Mouse (Mus musculus): ENCODE measurements around the gene C1qbp. TPM values are rescaled to one million over a fixed set of nuclear protein-coding genes. Genes with fewer than 3 reads are reported as not detected.

The C1qbp gene
- polyA plus RNA-seq, 1 experiment from 2014 or later, result 197 TPM

DNA sequence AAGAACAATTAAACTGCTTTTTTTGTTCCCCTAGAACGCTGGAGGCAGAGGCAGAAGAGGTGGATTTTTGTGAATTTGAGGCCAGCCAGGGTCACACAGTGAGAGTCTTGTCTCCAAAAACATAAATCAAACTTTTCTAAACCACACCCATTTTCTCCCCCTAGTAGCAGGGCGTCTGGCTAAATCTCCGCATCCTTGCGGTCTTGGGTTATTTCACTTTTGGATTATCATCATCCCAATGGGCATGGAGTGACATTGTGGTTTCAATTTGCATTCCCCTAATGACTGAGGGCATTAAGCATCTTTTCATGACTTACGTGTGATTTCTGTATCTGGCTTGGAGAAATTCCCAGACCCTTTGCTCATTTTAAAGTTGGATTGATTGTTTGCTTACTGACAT is 51.4 kb downstream of the C1qbp start:
- no peak for ATAC-seq (ENCODE audit: insufficient number of reproducible peaks, low FRiP score, low TSS enrichment, low read depth)
- peaks cover 49% of the 10 kb centered on the region for H3K36me3 ChIP-seq
- H3K4me1 ChIP-seq, result no peaks in the 10 kb centered on the region
- 82% methylated on average over 5 of the region's 5 CpGs for WGBS
- no peak overlapping the region for H3K4me2 ChIP-seq
- H3K9ac ChIP-seq, result no peak overlapping the region
- H3K4me3 ChIP-seq, result no peak overlapping the region
- no peak overlapping the region for H3K27ac ChIP-seq
- no peaks in the 10 kb centered on the region for H3K9me3 ChIP-seq
- no peaks in the 10 kb centered on the region for H3K27me3 ChIP-seq

Other genes with a start within 250 kb of the C1qbp start
- gene Zfp3, start 218.8 kb downstream of the C1qbp start, polyA plus RNA-seq (2015; fragmentation: Nextera tagmentation; extraction: Ambion mirVana), result 7.3 and 7.9 TPM in 2 replicates
- 0.27 TPM in 1 of 2 replicates, not detected in the other for gene Scimp, start 170.4 kb downstream of the C1qbp start, polyA plus RNA-seq (2015; fragmentation: Nextera tagmentation; extraction: Ambion mirVana)
- 26.7 and 33.7 TPM in 2 replicates for gene Rabep1, start 138.2 kb downstream of the C1qbp start, polyA plus RNA-seq (2015; fragmentation: Nextera tagmentation; extraction: Ambion mirVana)
- 103 and 115 TPM in 2 replicates for gene Nup88, start 13.1 kb downstream of the C1qbp start, polyA plus RNA-seq (2015; fragmentation: Nextera tagmentation; extraction: Ambion mirVana)
- gene Rpain, start 12.8 kb downstream of the C1qbp start, polyA plus RNA-seq (2015; fragmentation: Nextera tagmentation; extraction: Ambion mirVana), result 69.1 and 71.5 TPM in 2 replicates
- 15.9 and 17.1 TPM in 2 replicates for gene Dhx33, start 21.4 kb upstream of the C1qbp start, polyA plus RNA-seq (2015; fragmentation: Nextera tagmentation; extraction: Ambion mirVana)
- gene Mis12, start 36.6 kb upstream of the C1qbp start, polyA plus RNA-seq (2015; fragmentation: Nextera tagmentation; extraction: Ambion mirVana), result 40.8 and 43.3 TPM in 2 replicates
- gene Derl2, start 36.8 kb upstream of the C1qbp start, polyA plus RNA-seq (2015; fragmentation: Nextera tagmentation; extraction: Ambion mirVana), result 49.6 and 51.4 TPM in 2 replicates
- 151 and 165 TPM in 2 replicates for gene 6330403K07Rik, start 50.5 kb upstream of the C1qbp start, polyA plus RNA-seq (2015; fragmentation: Nextera tagmentation; extraction: Ambion mirVana)
- 0.05 TPM in 1 of 2 replicates, not detected in the other for gene Nlrp1a, start 161.7 kb upstream of the C1qbp start, polyA plus RNA-seq (2015; fragmentation: Nextera tagmentation; extraction: Ambion mirVana)
- 0.06 and 0.08 TPM in 2 replicates for gene Nlrp1b, start 247.7 kb upstream of the C1qbp start, polyA plus RNA-seq (2015; fragmentation: Nextera tagmentation; extraction: Ambion mirVana)